Mouse (Mus musculus): ENCODE data around the gene Il1a.
A peak's percentile ranks its signal among the peaks of the same experiment; 100 is the strongest.

Gene Il1a

DNA sequence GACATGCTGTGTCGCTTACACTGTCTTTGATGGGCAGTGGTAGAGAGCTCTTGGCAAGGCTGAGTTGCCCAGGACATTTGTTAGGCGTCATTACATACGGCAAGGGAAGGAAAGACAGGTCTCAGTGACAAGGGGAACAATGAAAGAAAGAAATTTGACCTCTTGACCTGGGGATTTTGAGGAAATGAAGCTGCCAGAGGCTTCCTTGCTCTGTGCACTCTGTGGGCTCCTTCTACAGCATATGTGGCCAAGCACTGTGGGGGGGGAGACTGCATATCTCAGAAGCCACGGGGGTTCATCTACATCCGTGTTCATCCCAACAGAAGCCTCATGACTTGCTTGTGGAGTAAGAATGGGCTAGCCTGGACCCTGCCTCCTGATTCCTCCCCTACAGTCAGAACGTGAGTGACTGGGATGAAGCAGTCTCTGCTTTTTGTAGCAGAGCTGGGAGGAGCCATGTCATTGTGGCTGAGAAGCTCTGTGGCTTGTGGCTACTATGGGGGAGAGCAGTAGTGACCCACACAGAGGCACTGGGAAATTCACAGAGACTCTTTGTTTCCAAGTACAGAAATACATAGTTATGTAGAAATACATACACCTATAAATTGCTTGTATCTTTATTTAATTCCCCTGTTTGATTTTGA, 48.5 kb downstream of the Il1a start:
- DNase-seq = no peak

DNA sequence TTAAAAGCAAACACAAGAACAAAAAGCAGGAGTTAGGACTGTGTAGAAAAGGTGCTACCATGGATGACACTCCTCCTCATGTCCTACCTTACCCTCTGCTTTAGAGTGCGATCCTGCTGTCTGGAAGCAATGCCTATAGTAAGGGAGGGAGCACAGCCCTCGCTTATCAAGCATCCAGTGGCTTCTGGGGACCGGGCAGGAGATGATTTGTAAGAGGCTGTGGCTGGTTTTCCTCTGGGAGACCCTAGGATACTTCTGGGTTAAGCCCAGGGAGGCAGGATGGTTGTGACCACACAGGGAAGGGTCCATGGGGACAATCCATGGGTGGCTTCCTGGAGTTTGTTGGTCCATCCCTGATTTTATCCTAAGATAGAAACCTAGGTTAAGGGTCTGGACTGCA, 49.1 kb downstream of the Il1a start:
- no peak for DNase-seq

DNA sequence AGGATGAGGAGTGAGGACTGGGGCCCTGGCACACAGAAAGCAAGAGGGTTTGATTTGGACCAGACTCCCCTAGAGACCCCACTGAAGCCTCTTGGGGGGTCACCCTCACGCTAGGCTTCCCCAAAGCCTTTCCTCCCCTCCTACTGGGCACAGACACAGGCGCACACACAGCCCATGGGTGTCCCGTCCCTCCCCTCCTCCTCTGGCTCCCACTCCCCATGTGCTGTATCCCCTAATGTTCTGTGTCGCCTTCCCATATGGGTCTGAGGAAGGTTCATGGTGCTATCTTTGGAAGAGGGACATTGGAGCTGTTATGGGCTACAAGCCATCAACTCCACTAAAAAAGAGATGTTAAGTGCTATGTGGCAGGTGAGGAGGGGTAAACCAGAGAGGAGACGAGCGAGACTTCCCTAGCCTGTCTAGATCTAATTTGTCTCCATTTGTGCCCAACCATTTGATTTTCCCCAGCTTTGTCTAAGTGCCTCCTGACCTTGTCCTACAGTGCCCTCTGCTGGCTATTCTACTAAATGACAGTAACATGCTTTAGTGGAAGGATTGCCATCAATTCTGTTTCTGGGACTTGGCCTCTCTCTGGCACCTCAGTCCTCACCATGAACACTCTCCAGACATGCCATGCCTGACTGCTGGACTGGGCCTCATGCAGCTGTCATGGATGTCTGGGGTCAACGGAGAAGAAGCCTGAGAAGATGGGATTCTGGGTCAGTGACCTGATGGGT, 51.1 kb downstream of the Il1a start:
- DNase-seq = peak; percentile 85

DNA sequence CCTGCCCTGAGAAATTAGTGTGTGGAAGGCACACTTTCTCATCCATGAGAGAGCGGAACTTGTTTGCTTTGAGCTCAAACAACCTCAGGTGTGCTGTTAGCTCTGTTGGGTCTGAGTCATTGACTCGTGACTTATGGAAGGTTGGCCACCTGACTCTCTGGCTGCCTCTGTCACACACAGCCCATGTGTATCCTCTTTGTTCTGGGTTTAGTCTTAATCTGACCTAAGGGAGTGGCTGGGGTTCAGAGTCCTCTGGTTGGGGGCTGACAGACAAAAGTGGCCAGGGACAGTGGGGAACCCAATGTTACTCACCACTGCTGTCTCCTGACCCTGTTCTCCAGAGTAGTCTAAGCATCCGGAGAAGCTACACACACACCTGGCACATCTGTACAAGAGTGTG, 51.7 kb downstream of the Il1a start:
- DNase-seq = no peak

DNA sequence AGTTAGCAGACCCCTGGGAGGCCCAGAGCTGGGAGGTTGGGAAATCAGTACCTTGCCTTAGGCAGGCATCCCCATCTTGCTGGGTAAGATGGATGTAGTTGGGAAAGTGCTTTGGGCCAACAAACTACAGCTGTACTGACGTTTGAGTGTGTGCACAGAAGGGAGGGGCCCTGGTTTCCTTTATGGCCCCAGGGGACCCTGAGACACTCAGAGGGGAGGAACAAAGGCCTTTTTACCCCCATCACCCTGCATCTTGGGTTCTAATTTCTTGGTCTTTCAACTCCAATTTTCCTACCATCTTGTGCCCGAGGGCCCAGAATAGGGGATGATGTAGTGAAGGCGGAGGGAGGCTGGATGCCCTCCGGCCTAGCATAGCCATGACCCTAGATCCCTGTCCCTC, 53.8 kb downstream of the Il1a start:
- DNase-seq = no peak

DNA sequence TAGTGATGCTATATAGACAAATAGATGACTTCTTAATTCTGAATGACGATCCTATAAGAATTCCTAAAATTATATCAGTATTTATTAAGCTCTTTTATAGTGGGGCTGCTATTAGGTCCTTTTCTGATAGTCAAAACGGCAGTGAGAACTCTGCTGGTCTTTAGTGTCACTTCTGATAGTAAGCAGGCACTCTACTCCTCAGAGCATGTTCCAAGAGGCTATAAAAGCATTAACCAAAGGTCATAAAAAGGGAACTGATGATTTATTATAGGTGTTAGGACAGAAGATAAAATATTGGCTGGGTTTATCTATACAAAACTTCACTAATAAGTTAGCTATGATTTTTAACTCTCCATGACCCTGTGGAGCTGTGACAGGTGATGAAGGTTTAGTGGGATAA, 55.7 kb downstream of the Il1a start:
- no peak for DNase-seq

DNA sequence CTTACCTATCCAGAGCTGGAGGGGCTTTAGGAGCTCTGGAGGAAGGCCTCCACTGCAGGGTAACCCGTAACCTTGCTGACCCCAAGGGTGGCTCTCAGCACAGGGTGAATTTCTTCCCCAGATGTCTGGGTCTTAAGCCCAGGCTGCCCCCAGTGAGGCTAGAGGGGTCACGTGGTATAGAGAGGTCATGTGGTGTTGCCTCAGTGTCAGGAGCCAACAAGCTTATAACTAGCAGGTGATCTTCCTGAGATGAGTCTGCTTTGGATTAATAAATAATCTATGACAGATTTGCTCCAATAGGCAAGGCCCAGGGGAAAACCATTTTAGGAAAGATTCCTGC, 56.2 kb downstream of the Il1a start:
- DNase-seq = no peak

DNA sequence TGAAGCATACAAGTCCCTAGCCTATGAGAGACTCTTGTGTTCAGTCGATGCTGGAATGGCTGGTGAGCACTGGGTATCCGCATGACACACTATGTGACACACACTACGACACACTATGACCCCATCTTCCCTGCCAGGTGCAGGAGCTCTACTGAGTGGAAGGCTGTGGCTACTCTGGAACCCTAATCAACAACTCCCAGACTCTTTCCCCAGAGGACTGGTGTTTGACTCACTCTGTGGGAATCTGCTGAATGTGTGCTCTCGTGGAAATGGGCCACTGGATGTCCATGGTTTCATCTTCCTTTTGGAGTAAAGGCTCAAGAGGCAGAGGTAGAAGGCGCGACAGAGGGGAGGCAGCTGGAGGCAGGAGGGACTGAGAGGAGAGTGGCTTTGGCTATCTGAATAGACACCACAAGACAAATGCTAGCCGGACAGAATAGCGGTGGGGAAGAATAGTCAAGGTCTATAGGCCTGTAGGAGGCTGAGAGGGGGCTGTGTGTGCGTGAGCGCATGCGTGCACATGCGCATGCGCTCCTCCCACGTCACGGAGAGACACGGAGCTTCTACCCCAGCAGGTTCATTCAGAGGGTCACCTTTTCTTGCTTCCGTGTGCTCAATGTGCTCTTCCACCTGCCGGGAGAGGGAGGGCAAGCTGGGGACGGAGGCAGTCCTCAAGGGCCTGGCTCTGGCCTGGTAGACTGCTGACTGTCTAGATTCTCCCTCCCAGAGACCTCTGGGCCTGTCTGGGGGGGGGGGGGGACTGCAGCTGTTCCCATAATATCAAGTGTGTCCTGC, 56.7 kb downstream of the Il1a start:
- DNase-seq = no peak

All from embryo, embryonic 11 days (tissue).